Mouse (Mus musculus) Patski (cell line): ENCODE results near the gene Crip1. TPM values are rescaled to one million over a fixed set of nuclear protein-coding genes. Genes with fewer than 3 reads are reported as not detected.

ENCODE experiments used
- ATAC-seq: fragments of 100-300 bp; one replicate; pipeline ENCODE4 v1.8.0; 2021
- CTCF ChIA-PET: fragments of 350-600 bp; sonication (Branson Sonifier 250); formaldehyde crosslinking; loops from one replicate; lab custom pipeline; 2022; ENCODE audit warnings: inconsistent platforms; lab: Charles Lee
- POLR2A ChIA-PET: fragments of 350-600 bp; sonication (Branson Sonifier 250); formaldehyde crosslinking; loops from one replicate; lab custom pipeline; 2022; ENCODE audit warnings: antibody characterized with exemption, inconsistent platforms; lab: Charles Lee
- DNase-seq: peaks from one replicate; pipeline ENCODE4 v3.0.0-alpha.2; 2011; ENCODE audit warnings: low read depth, low spot score
- H3K27me3 ChIP-seq: fragments of 371-371 bp; one replicate; pipeline ENCODE4 v1.5.1; 2021
- CTCF ChIP-seq: fragments of 100-300 bp; IDR thresholded peaks from one replicate; pipeline ENCODE4 v1.5.1; 2021
- in situ Hi-C: fragments of 300-500 bp; cut with MboI; formaldehyde crosslinking; loops from 3 replicates; pipeline ENCODE4 v1.11.1; 2018; ENCODE audit warnings: low pct_unique_long_range_greater_than_20kb, mixed read lengths
- polyA plus RNA-seq: library from polyadenylated mRNA; unstranded; gene quantifications from one replicate; pipeline ENCODE4 v1.2.3, GENCODE M21; 2021

The Crip1 gene
- polyA plus RNA-seq, 1 experiment from 2014 or later = 0.17 TPM

- TF ChIP-seq CTCF = no peak
- ATAC-seq (peak; percentile 0), DNase-seq (no peak)
- in situ Hi-C loops = no loop called here
- CTCF ChIA-PET = interaction anchor here (1.0 to 1.2 kb wide), 2 partner anchors 16 to 134 kb away, joined by 3 read pairs; no protein-coding TSS in a partner anchor
- POLR2A ChIA-PET = interaction anchor here (1.9 kb wide), 1 partner anchor 11 kb away, joined by 5 read pairs; no protein-coding TSS in a partner anchor
- H3K27me3 ChIP-seq = no peaks in the 10 kb centered on the region
These were observed 6.9 kb upstream of the Crip1 start for GRCm38 (mm10) chr12:113138901-113139864.

DNA sequence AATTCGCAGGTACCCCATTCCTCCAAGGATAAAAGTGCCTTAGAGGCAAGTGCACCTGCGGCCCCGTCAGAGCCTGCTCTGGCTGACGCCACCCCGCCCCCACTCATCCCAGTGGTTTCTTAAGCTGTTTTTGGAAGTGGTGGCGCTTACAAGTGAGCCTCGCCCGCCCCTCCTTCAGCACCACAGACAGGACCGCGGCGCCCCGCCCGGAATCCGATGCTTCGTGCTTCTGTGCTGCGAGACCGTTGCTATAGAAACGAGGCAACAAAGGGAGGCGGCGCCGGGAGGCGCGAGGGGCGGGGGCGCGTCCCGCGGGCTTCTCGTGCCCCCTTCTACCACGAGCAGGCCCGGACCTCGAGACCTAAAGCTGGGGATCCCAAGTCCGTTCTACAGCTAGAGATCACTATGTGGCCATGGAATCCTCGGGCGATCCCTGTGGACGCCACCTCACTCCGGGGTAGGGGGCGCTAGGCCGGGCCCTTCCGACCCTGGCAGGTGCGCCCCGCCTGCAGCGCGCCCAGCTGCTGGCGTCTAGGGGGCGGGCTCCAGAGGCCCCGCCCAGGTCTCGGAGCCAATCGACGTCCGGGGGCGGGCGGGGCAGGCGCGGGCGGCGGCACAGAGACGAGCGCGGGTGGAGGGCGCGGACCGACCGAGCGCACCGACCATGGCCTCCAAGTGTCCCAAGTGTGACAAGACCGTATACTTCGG, 6.1 kb upstream of the Crip1 start, which contains the start of gene Crip2:
Gene Crip2 (plus strand): TSS at position 329 of the 708 bp plus-strand sequence.
- in situ Hi-C loops = no loop called here
- DNase-seq (no peak), ATAC-seq (peak; percentile 77)
- H3K27me3 ChIP-seq = no peaks in the 10 kb centered on the region
- no peak for TF ChIP-seq CTCF
- ChIA-PET POLR2A (interaction anchor here (1.0 to 1.9 kb wide), 3 partner anchors 11 to 16 kb away, joined by 4 to 5 read pairs (median 4); partner anchors contain the start of gene Tedc1), CTCF (interaction anchor here (2.0 kb wide), 1 partner anchor 11 kb away, joined by 5 read pairs; no protein-coding TSS in a partner anchor)

DNA sequence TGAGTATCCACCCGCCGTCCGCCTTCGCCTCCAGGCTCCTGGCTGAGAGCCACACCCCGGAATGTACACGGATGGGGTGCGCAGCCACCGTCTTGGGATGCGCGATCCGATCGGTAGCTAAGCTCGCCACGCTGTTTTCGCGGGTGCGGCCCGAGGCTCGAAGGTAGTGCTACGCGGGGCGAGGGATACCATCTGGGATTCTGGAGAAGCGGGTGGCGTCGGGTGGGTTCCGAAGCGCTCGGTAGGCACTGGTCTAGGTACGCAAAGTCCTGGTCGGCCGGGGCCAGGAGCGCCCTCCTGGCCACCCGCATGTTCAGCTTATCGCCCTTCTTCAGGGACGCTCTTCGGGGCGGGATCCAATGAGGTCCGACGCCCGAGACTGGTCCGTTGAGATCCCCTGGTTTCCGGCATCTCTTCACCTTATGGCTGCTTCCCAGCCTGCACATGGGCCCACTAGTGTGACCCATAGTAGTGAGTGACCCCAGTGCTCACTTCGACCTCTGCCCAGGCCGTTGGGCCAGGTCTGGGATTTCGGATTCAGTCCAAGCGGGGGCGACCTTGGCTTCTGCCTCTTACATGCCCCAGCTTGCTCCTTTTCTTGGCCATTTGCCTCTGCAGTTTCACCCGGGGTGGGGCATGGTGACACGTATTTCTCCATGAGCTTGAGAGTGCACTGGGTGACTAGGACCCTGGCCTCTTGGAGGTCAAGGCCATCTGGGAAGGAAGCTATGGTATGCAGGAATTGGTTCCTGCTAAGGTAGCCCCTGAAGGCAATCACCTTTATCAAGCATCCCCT, 5.3 kb upstream of the Crip1 start:
- ChIA-PET CTCF (interaction anchor here (0.9 to 2.0 kb wide), 2 partner anchors 10 to 21 kb away, joined by 4 to 5 read pairs; no protein-coding TSS in a partner anchor), POLR2A (interaction anchor here (1.0 to 1.3 kb wide), 2 partner anchors 10 to 15 kb away, joined by 4 read pairs; partner anchors contain the start of gene Tedc1)
- no peaks in the 10 kb centered on the region for H3K27me3 ChIP-seq
- ATAC-seq (peak; percentile 33), DNase-seq (no peak)
- TF ChIP-seq CTCF = no peak
- in situ Hi-C loops = no loop called here

- in situ Hi-C loops = no loop called here
- ChIA-PET POLR2A (interaction anchor here (1.3 kb wide), 1 partner anchor 14 kb away, joined by 4 read pairs; the partner anchor contains the start of gene Tedc1), CTCF (interaction anchor here (0.9 to 2.0 kb wide), 3 partner anchors 9 to 22 kb away, joined by 3 to 5 read pairs (median 4); no protein-coding TSS in a partner anchor)
- TF ChIP-seq CTCF = no peak
- no peak for DNase-seq
- no peak for ATAC-seq
- H3K27me3 ChIP-seq = no peaks in the 10 kb centered on the region
These were observed 4.6 kb upstream of the Crip1 start for GRCm38 (mm10) chr12:113141531-113141973.

GRCm38 (mm10) chr12:113142021-113142975, 3.8 kb upstream of the Crip1 start:
- DNase-seq (no peak), ATAC-seq (peak; percentile 33)
- no peak for TF ChIP-seq CTCF
- POLR2A ChIA-PET = no interaction called here
- in situ Hi-C loops = no loop called here
- CTCF ChIA-PET = interaction anchor here (1.0 to 2.0 kb wide), 2 partner anchors 9 to 13 kb away, joined by 3 to 5 read pairs; no protein-coding TSS in a partner anchor
- H3K27me3 ChIP-seq = no peaks in the 10 kb centered on the region

DNA sequence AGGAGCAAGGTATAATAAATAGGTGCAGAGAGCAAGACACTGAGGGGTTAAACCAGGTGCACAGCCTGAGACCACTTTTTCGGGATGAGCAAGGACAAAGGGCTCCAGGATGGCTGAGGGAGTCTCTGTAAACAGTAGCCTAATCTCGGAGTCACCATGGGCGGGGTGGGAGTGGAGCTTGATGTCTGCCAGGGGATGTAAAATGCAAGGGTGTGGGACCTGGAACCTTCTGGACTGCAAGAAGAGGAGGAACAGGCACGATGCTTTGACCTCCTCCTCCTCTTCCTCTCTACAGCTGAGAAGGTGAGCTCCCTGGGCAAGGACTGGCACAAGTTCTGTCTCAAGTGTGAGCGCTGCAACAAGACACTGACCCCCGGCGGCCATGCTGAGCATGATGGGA, 3.0 kb upstream of the Crip1 start:
- no peaks in the 10 kb centered on the region for H3K27me3 ChIP-seq
- in situ Hi-C loops = no loop called here
- ATAC-seq (no peak), DNase-seq (no peak)
- ChIA-PET POLR2A (no interaction called here), CTCF (no interaction called here)
- no peak for TF ChIP-seq CTCF

GRCm38 (mm10) chr12:113144001-113144756, 1.9 kb upstream of the Crip1 start:
- no peaks in the 10 kb centered on the region for H3K27me3 ChIP-seq
- no peak for TF ChIP-seq CTCF
- in situ Hi-C loops = no loop called here
- ATAC-seq (no peak), DNase-seq (no peak)
- ChIA-PET CTCF (interaction anchor here (0.9 to 2.8 kb wide), 6 partner anchors 10 to 152 kb away, joined by 3 to 19 read pairs (median 3); partner anchors contain the start of genes Brf1 and Tedc1), POLR2A (no interaction called here)

GRCm38 (mm10) chr12:113144886-113145285, 1.2 kb upstream of the Crip1 start:
- TF ChIP-seq CTCF = no peak
- ChIA-PET POLR2A (no interaction called here), CTCF (interaction anchor here (0.9 to 2.8 kb wide), 6 partner anchors 11 to 153 kb away, joined by 3 to 19 read pairs (median 3); partner anchors contain the start of genes Brf1 and Tedc1)
- in situ Hi-C loops = no loop called here
- no peaks in the 10 kb centered on the region for H3K27me3 ChIP-seq
- DNase-seq = no peak
- ATAC-seq = no peak
